Mouse (Mus musculus) MEL (cell line): ENCODE data around the gene Pdpn.

Experiments
- CTCF ChIP-seq, 3 experiments: IDR thresholded peaks in 2 of 3; conservative IDR thresholded peaks in 1 of 3; 2 replicates each; pipeline ENCODE4 v1.5.1; 2011 to 2012; ENCODE audit warnings: low read length in 3 of 3, low read depth in 2 of 3, mild to moderate bottlenecking in 2 of 3, improper control_type of control experiment in 1 of 3, inconsistent platforms in 1 of 3, mixed read lengths in 1 of 3, moderate library complexity in 1 of 3; ENCODE audit not compliant: control insufficient read depth in 1 of 3, insufficient read depth in 1 of 3, poor library complexity in 1 of 3, severe bottlenecking in 1 of 3
- EP300 ChIP-seq, 2 experiments: IDR thresholded peaks; 2 replicates each; pipeline ENCODE4 v1.6.1; 2011; ENCODE audit warnings: improper control_type of control experiment in 2 of 2, low read length in 2 of 2, low read depth in 1 of 2, mild to moderate bottlenecking in 1 of 2
- JUND ChIP-seq: IDR thresholded peaks from 2 replicates; pipeline ENCODE4 v1.6.1; 2011; ENCODE audit warnings: low read depth, mild to moderate bottlenecking, improper control_type of control experiment, low read length
- MAX ChIP-seq: IDR thresholded peaks from 2 replicates; pipeline ENCODE4 v1.6.1; 2011; ENCODE audit warnings: low read length, improper control_type of control experiment
- NELFE ChIP-seq: IDR thresholded peaks from 2 replicates; pipeline ENCODE4 v1.6.1; 2011; ENCODE audit warnings: low read depth, low read length, improper control_type of control experiment
- POLR2A ChIP-seq, 2 experiments: IDR thresholded peaks; 2 replicates each; pipeline ENCODE4 v1.6.1; 2011 to 2012; ENCODE audit warnings: low read length in 2 of 2, mild to moderate bottlenecking in 2 of 2, control low read depth in 1 of 2, improper control_type of control experiment in 1 of 2, low read depth in 1 of 2, moderate library complexity in 1 of 2; ENCODE audit not compliant: control insufficient read depth in 1 of 2, insufficient read depth in 1 of 2, poor library complexity in 1 of 2
- POLR2AphosphoS2 ChIP-seq: IDR thresholded peaks from 2 replicates; pipeline ENCODE4 v1.6.1; 2011; ENCODE audit warnings: low read length, improper control_type of control experiment
- TAL1 ChIP-seq: IDR thresholded peaks from 2 replicates; pipeline ENCODE4 v1.6.1; 2012; ENCODE audit warnings: mild to moderate bottlenecking, inconsistent platforms, low read length, moderate library complexity, mixed read lengths
- USF1 ChIP-seq: IDR thresholded peaks from 2 replicates; pipeline ENCODE4 v1.6.1; 2014; ENCODE audit warnings: low read depth, mild to moderate bottlenecking, inconsistent platforms, low read length, improper control_type of control experiment, moderate library complexity

GRCm38 (mm10) chr4:143339808-143340207 lies 40.4 kb upstream of the Pdpn start:
- TF ChIP-seq EP300 (IDR thresholded peaks at IDR 0.05; ENCODE audit: low read depth in 1 of 2, low read length in 2 of 2): no peak
- TF ChIP-seq CTCF (IDR thresholded peaks at IDR 0.05 in 2 of 3, conservative IDR thresholded peaks at IDR 0.05 in 1 of 3; ENCODE audit: control insufficient read depth in 1 of 3, insufficient read depth in 1 of 3, low read depth in 2 of 3, low read length in 3 of 3, poor library complexity in 1 of 3, severe bottlenecking in 1 of 3): no peak
- no peak for TF ChIP-seq TAL1
- no peak for TF ChIP-seq POLR2A (IDR thresholded peaks at IDR 0.05; ENCODE audit: control insufficient read depth in 1 of 2, insufficient read depth in 1 of 2, low read depth in 1 of 2, low read length in 2 of 2, poor library complexity in 1 of 2)
- TF ChIP-seq JUND: no peak
- no peak for TF ChIP-seq NELFE
- TF ChIP-seq POLR2AphosphoS2: no peak
- TF ChIP-seq USF1: no peak
- no peak for TF ChIP-seq MAX
